Mouse (Mus musculus) heart, postnatal 0 days (tissue): ENCODE data around the gene Mob3c. TPM values are rescaled to one million over a fixed set of nuclear protein-coding genes. Genes with fewer than 3 reads are reported as not detected.

Experiments used
- ATAC-seq: fragments of 200-750 bp; cut with Nextera tagmentation; 2 replicates; pipeline ENCODE4 v1.8.0; 2017; ENCODE audit warnings: low read depth, moderate number of reproducible peaks, moderate library complexity; ENCODE audit not compliant: insufficient read depth
- DNase-seq: peaks from one replicate; pipeline ENCODE4 v3.0.0-alpha.2; 2016; ENCODE audit warnings: low spot score
- H3K27ac ChIP-seq: fragments of 300-500 bp; sonication (generic); 2 replicates; pipeline ENCODE4 v1.5.1; 2014; ENCODE audit warnings: low read depth, mild to moderate bottlenecking
- H3K27me3 ChIP-seq: fragments of 300-500 bp; sonication (generic); 2 replicates; pipeline ENCODE4 v1.6.1; 2014; ENCODE audit warnings: low read length, mixed read lengths; ENCODE audit not compliant: control insufficient read depth, insufficient read depth
- H3K36me3 ChIP-seq: fragments of 300-500 bp; sonication (generic); replicated peaks from 2 replicates; pipeline ENCODE4 v1.6.1; 2014; ENCODE audit warnings: low read length, mixed read lengths; ENCODE audit not compliant: control insufficient read depth, insufficient read depth
- H3K4me1 ChIP-seq: fragments of 300-500 bp; sonication (generic); 2 replicates; pipeline ENCODE4 v1.6.1; 2014; ENCODE audit warnings: antibody characterized with exemption; ENCODE audit not compliant: control insufficient read depth, insufficient read depth
- H3K4me2 ChIP-seq: fragments of 300-500 bp; sonication (generic); 2 replicates; pipeline ENCODE4 v1.6.1; 2014; ENCODE audit warnings: low read depth, mild to moderate bottlenecking, low read length, moderate library complexity
- H3K4me3 ChIP-seq: fragments of 300-500 bp; sonication (generic); 2 replicates; pipeline ENCODE4 v1.5.1; 2014; ENCODE audit warnings: low read depth, low read length
- H3K9ac ChIP-seq: fragments of 300-500 bp; sonication (generic); replicated peaks from 2 replicates; pipeline ENCODE4 v1.6.1; 2014; ENCODE audit warnings: low read depth, low read length, mixed read lengths
- H3K9me3 ChIP-seq: fragments of 300-500 bp; sonication (generic); replicated peaks from 2 replicates; pipeline ENCODE4 v1.6.1; 2016; ENCODE audit warnings: low read length; ENCODE audit not compliant: control insufficient read depth
- CTCF ChIP-seq: IDR thresholded peaks from 2 replicates; pipeline ENCODE4 v1.5.1; 2016; ENCODE audit warnings: antibody characterized with exemption, control low read depth, low read depth
- EP300 ChIP-seq: IDR thresholded peaks from 2 replicates; pipeline ENCODE4 v1.6.1; 2016; ENCODE audit warnings: antibody characterized with exemption, low read depth
- WGBS: fragments of 180-500 bp; shearing (Covaris S2); extraction: QIAGEN DNeasy Blood & Tissue Kit; methylation state at CpG from one replicate; pipeline ENCODE4 v1.1.7; 2014; 5-methylcytosine and 5-hydroxymethylcytosine counted together
- polyA plus RNA-seq: library from polyadenylated mRNA; unstranded; fragments of >200 nt; fragmentation: Nextera tagmentation; extraction: Ambion mirVana; gene quantifications from 2 replicates; pipeline ENCODE4 v1.2.1, GENCODE M21; 2015
- total RNA-seq: library from RNA; depleted of rRNA; stranded (reverse); fragments of >200 nt; gene quantifications from 2 replicates; pipeline ENCODE4 v1.2.3, GENCODE M21; 2014; ENCODE audit warnings: low replicate concordance

The Mob3c gene
- total and polyA plus RNA-seq, 2 experiments from 2014 or later, result 4.9 to 5.5 TPM

GRCm38 (mm10) chr4:115785511-115786034, 42.3 kb upstream of the Mob3c start:
- no peaks in the 10 kb centered on the region for H3K4me1 ChIP-seq
- TF ChIP-seq CTCF (no peak), EP300 (no peak)
- WGBS, result 43% methylated on average over 7 of the region's 7 CpGs
- ATAC-seq, result peak; percentile 19; the same call in 1 of the 2 replicates
- H3K4me2 ChIP-seq, result peak overlapping the region; percentile 81
- H3K4me3 ChIP-seq, result peak overlapping the region; percentile 91
- H3K27me3 ChIP-seq, result no peaks in the 10 kb centered on the region
- peak overlapping the region; percentile 85 for H3K9ac ChIP-seq
- H3K27ac ChIP-seq, result peak overlapping the region; percentile 82
- peaks cover 35% of the 10 kb centered on the region for H3K36me3 ChIP-seq
- no peaks in the 10 kb centered on the region for H3K9me3 ChIP-seq
- no peak for DNase-seq

- no peak for TF ChIP-seq CTCF
- TF ChIP-seq EP300, result no peak
- Histone ChIP-seq H3K4me1 (no peaks in the 10 kb centered on the region), H3K9me3 (no peaks in the 10 kb centered on the region), H3K36me3 (peaks cover 79% of the 10 kb centered on the region), H3K27me3 (no peaks in the 10 kb centered on the region), H3K9ac (no peak overlapping the region), H3K4me2 (no peak overlapping the region), H3K27ac (no peak overlapping the region), H3K4me3 (no peak overlapping the region)
- DNase-seq (no peak), ATAC-seq (no peak)
- 67% methylated on average over 3 of the region's 3 CpGs for WGBS
These were observed 37.0 kb upstream of the Mob3c start for GRCm38 (mm10) chr4:115790864-115791263.

GRCm38 (mm10) chr4:115795360-115795759, 32.5 kb upstream of the Mob3c start:
- Histone ChIP-seq H3K9me3 (no peaks in the 10 kb centered on the region), H3K4me2 (no peak overlapping the region), H3K27me3 (no peaks in the 10 kb centered on the region), H3K4me3 (no peak overlapping the region), H3K4me1 (no peaks in the 10 kb centered on the region), H3K36me3 (peaks cover 87% of the 10 kb centered on the region), H3K27ac (no peak overlapping the region), H3K9ac (no peak overlapping the region)
- TF ChIP-seq CTCF (no peak), EP300 (no peak)
- 89% methylated on average over 3 of the region's 3 CpGs for WGBS
- ATAC-seq (no peak), DNase-seq (no peak)

GRCm38 (mm10) chr4:115799981-115800380, 27.9 kb upstream of the Mob3c start:
- no peak overlapping the region for H3K27ac ChIP-seq
- H3K4me2 ChIP-seq, result no peak overlapping the region
- 75% methylated on average over 3 of the region's 3 CpGs for WGBS
- H3K4me3 ChIP-seq, result no peak overlapping the region
- no peak overlapping the region for H3K9ac ChIP-seq
- H3K9me3 ChIP-seq, result no peaks in the 10 kb centered on the region
- no peaks in the 10 kb centered on the region for H3K27me3 ChIP-seq
- DNase-seq (no peak), ATAC-seq (no peak)
- H3K36me3 ChIP-seq, result peaks cover 71% of the 10 kb centered on the region
- TF ChIP-seq CTCF (no peak), EP300 (no peak)
- H3K4me1 ChIP-seq, result no peaks in the 10 kb centered on the region

- no peak for TF ChIP-seq CTCF
- TF ChIP-seq EP300, result no peak
- H3K9ac ChIP-seq, result no peak overlapping the region
- ATAC-seq, result no peak
- H3K4me3 ChIP-seq, result no peak overlapping the region
- peaks cover 53% of the 10 kb centered on the region for H3K36me3 ChIP-seq
- H3K27me3 ChIP-seq, result no peaks in the 10 kb centered on the region
- no peaks in the 10 kb centered on the region for H3K4me1 ChIP-seq
- WGBS, result 88% methylated on average over 4 of the region's 4 CpGs
- H3K4me2 ChIP-seq, result no peak overlapping the region
- DNase-seq, result no peak
- no peaks in the 10 kb centered on the region for H3K9me3 ChIP-seq
- H3K27ac ChIP-seq, result no peak overlapping the region
These were observed 15.6 kb upstream of the Mob3c start for GRCm38 (mm10) chr4:115812326-115812725.

GRCm38 (mm10) chr4:115815606-115816005, 12.3 kb upstream of the Mob3c start:
- H3K27me3 ChIP-seq, result no peaks in the 10 kb centered on the region
- H3K9ac ChIP-seq, result no peak overlapping the region
- H3K36me3 ChIP-seq, result peaks cover 65% of the 10 kb centered on the region
- no peak overlapping the region for H3K27ac ChIP-seq
- WGBS, result 92% methylated on average over 5 of the region's 5 CpGs
- no peaks in the 10 kb centered on the region for H3K9me3 ChIP-seq
- TF ChIP-seq CTCF (no peak), EP300 (no peak)
- no peak overlapping the region for H3K4me2 ChIP-seq
- DNase-seq, result no peak
- no peak overlapping the region for H3K4me3 ChIP-seq
- no peaks in the 10 kb centered on the region for H3K4me1 ChIP-seq
- no peak for ATAC-seq
